Comparison of ENCODE assay signal across 21 mouse cellular contexts in the genomic region with DNA sequence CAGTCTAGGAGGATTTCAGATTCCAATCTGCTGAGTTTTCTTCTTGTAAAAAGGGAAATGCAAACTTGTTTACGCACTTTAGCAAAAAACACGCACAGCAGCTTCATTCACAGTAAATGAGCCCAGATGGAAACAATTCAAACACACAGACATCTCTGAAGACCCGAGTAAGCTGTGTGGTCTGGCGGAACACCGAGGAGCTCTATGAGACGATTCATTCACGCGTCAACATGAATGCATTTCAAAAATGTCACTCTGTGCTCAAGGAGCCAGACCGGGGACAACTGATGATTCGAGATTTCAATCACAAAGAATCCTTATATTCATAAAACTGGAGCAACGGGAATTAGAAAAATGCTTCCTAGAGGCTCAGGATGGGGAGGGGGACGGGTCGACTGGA. TPM values are rescaled to one million over a fixed set of nuclear protein-coding genes. Genes with fewer than 3 reads are reported as not detected.
DNase-seq lines count a peak whose midpoint lies in the region; ATAC-seq and TF ChIP-seq lines count a peak whose summit lies in the region.
"Had no signal": no experiment of that assay in that cellular context is flagged by ENCODE, and none has a peak within 500 bp of the region (broad histone marks: within the 10 kb centered on the region; RNA-seq: fewer than 3 reads in every experiment).

No protein-coding gene starts in this region.

- H3K9ac ChIP-seq in forebrain, embryonic 16.5 days (replicated peaks; ENCODE audit: low read depth, low read length): no peak overlapping the region
- H3K9ac ChIP-seq in lung, embryonic 14.5 days: no peak overlapping the region
- H3K9ac ChIP-seq: limb, embryonic 12.5 days; liver, embryonic 13.5 days; lung, embryonic 15.5 days; stomach, embryonic 15.5 days had no signal

- TF ChIP-seq CTCF in lung, embryonic 14.5 days (IDR thresholded peaks at IDR 0.05; ENCODE audit: low read depth): no peak
- TF ChIP-seq CTCF in embryonic fibroblast, embryonic 13.5 days (IDR thresholded peaks at IDR 0.05; ENCODE audit: borderline replicate concordance, insufficient read depth, low read length): no peak

- H3K4me2 ChIP-seq in forebrain, embryonic 16.5 days (ENCODE audit: low read length): peak overlapping the region; percentile 4; the same call in 1 of the 2 replicates
- no peak overlapping the region for H3K4me2 ChIP-seq in lung, embryonic 14.5 days
- H3K4me2 ChIP-seq: limb, embryonic 12.5 days; liver, embryonic 13.5 days; lung, embryonic 15.5 days; midbrain, embryonic 11.5 days; stomach, embryonic 15.5 days had no signal

- no peaks in the 10 kb centered on the region for H3K9me3 ChIP-seq in forebrain, embryonic 16.5 days (ENCODE audit: control insufficient read depth, low read length)
- H3K9me3 ChIP-seq in forebrain, embryonic 10.5 days: no peaks in the 10 kb centered on the region
- H3K9me3 ChIP-seq in lung, embryonic 14.5 days (ENCODE audit: low read depth, low read length): no peaks in the 10 kb centered on the region
- H3K9me3 ChIP-seq: limb, embryonic 12.5 days; liver, embryonic 13.5 days; lung, embryonic 15.5 days; stomach, embryonic 15.5 days had no signal

- no peak for TF ChIP-seq POLR2A in embryonic fibroblast, embryonic 13.5 days (IDR thresholded peaks at IDR 0.05; ENCODE audit: low read depth, low read length)

- ATAC-seq in forebrain, embryonic 16.5 days: no peak
- ATAC-seq in lung, embryonic 14.5 days (ENCODE audit: insufficient read depth): no peak

- H3K4me1 ChIP-seq in forebrain, embryonic 16.5 days (replicated peaks; ENCODE audit: control insufficient read depth, insufficient read depth, low read length): no peaks in the 10 kb centered on the region
- H3K4me1 ChIP-seq in forebrain, embryonic 10.5 days: 0 out of 2 replicates have a peak, but pooled peaks cover 3% of the 10 kb centered on the region
- 0 out of 2 replicates have a peak, but pooled peaks cover 2% of the 10 kb centered on the region for H3K4me1 ChIP-seq in lung, embryonic 14.5 days (ENCODE audit: insufficient read depth)
- H3K4me1 ChIP-seq in embryonic fibroblast, embryonic 13.5 days (ENCODE audit: control insufficient read depth, insufficient read depth, low read length): peaks cover 6% of the 10 kb centered on the region; the same call in 1 of the 2 replicates
- H3K4me1 ChIP-seq: liver, embryonic 13.5 days; stomach, embryonic 15.5 days had no signal

- no peak for DNase-seq in forebrain, embryonic 10.5 days (ENCODE audit: extremely low spot score, low spot score)
- DNase-seq in lung, embryonic 14.5 days: peak; percentile 61
- DNase-seq in lung, postnatal 25 days (ENCODE audit: low spot score): no peak
- peak; percentile 54 for DNase-seq in NIH3T3 (ENCODE audit: low read depth)
- no peak for DNase-seq in urinary bladder, postnatal 36 days (ENCODE audit: low spot score in 2 of 2)
- DNase-seq: B cell, adult 2 months; cerebellum, adult 2 months; cerebellum, postnatal 36 days; kidney, adult 2 months; kidney, postnatal 4 days; layer of hippocampus, adult 9-11 months; liver, embryonic 13.5 days; thymus, adult 18-20 months had no signal

- no peak overlapping the region for H3K27ac ChIP-seq in forebrain, embryonic 16.5 days (ENCODE audit: low read length)
- H3K27ac ChIP-seq in forebrain, embryonic 10.5 days: no peak overlapping the region
- H3K27ac ChIP-seq in lung, embryonic 14.5 days (ENCODE audit: low read depth): no peak overlapping the region
- peak overlapping the region; percentile 68 for H3K27ac ChIP-seq in embryonic fibroblast, embryonic 13.5 days (ENCODE audit: insufficient read depth, low read length)
- H3K27ac ChIP-seq: limb, embryonic 12.5 days; liver, embryonic 13.5 days; lung, embryonic 15.5 days; macrophage; stomach, embryonic 15.5 days had no signal

- H3K4me3 ChIP-seq in forebrain, embryonic 16.5 days (replicated peaks; ENCODE audit: low read length): no peak overlapping the region
- no peak overlapping the region for H3K4me3 ChIP-seq in forebrain, embryonic 10.5 days
- no peak overlapping the region for H3K4me3 ChIP-seq in lung, embryonic 14.5 days (ENCODE audit: low read depth, low read length)
- no peak overlapping the region for H3K4me3 ChIP-seq in embryonic fibroblast, embryonic 13.5 days (ENCODE audit: insufficient read depth, low read length)
- H3K4me3 ChIP-seq: limb, embryonic 12.5 days; liver, embryonic 13.5 days; lung, embryonic 15.5 days; myocyte; stomach, embryonic 15.5 days had no signal

- 44% methylated on average over 13 of the region's 13 CpGs for WGBS in forebrain, embryonic 16.5 days
- WGBS in forebrain, embryonic 10.5 days: 87% methylated on average over 13 of the region's 13 CpGs
- 50% methylated on average over 13 of the region's 13 CpGs for WGBS in lung, embryonic 14.5 days

- H3K27me3 ChIP-seq in forebrain, embryonic 16.5 days (replicated peaks; ENCODE audit: control insufficient read depth, insufficient read depth, low read length): no peaks in the 10 kb centered on the region
- no peaks in the 10 kb centered on the region for H3K27me3 ChIP-seq in forebrain, embryonic 10.5 days (ENCODE audit: poor library complexity, severe bottlenecking)
- H3K27me3 ChIP-seq in lung, embryonic 14.5 days (ENCODE audit: insufficient read depth, low read length): no peaks in the 10 kb centered on the region
- H3K27me3 ChIP-seq: liver, embryonic 13.5 days; stomach, embryonic 15.5 days had no signal

- H3K36me3 ChIP-seq in forebrain, embryonic 16.5 days (ENCODE audit: control insufficient read depth, insufficient read depth): no peaks in the 10 kb centered on the region
- H3K36me3 ChIP-seq in forebrain, embryonic 10.5 days (replicated peaks): no peaks in the 10 kb centered on the region
- H3K36me3 ChIP-seq in lung, embryonic 14.5 days (ENCODE audit: insufficient read depth): no peaks in the 10 kb centered on the region
- H3K36me3 ChIP-seq: limb, embryonic 12.5 days; liver, embryonic 13.5 days; lung, embryonic 15.5 days; stomach, embryonic 15.5 days had no signal

RNA-seq across cellular contexts. Expression of gene Rassf6, which starts 15.4 kb away (rescaled TPM):
- 0.86 and 0.92 TPM in 2 replicates for polyA plus RNA-seq in forebrain, embryonic 16.5 days (2015; fragmentation: Nextera tagmentation; extraction: Ambion mirVana)
- 0.09 and 0.23 TPM in 2 replicates for polyA plus RNA-seq in forebrain, embryonic 10.5 days (2016; fragmentation: Nextera tagmentation; extraction: Ambion mirVana)
- polyA plus RNA-seq in lung, embryonic 14.5 days (2014; fragmentation: Nextera tagmentation; extraction: Ambion mirVana): 2.5 and 2.9 TPM in 2 replicates
- polyA plus RNA-seq in embryonic fibroblast, embryonic 13.5 days (2011; ENCODE audit: insufficient read length, low read depth, missing spikeins): 4.6 and 6.7 TPM in 2 replicates
- polyA plus RNA-seq: macrophage, myocyte had no signal

Comparison
In these comparisons a context has a peak if more than half of its experiments do, and no peak if none do; other contexts are left out.
1. DNase-seq: peak in lung, embryonic 14.5 days (single experiment) and NIH3T3 (single experiment); none in forebrain, embryonic 10.5 days (single experiment), lung, postnatal 25 days (single experiment) and urinary bladder, postnatal 36 days (0 of 2).